Mouse (Mus musculus): ENCODE measurements at regions not wholly inside any gene's neighbourhood (a gene's known extent, or its start where the extent isn't known, plus 50 kb on each side); places are given as distances from the start of the nearest gene placed in this dataset.

GRCm38 (mm10) chr11:40624126-40624778, 70.8 kb downstream of the Mat2b start:
- no peak for DNase-seq (ENCODE audit: low spot score in 2 of 2)

- DNase-seq (ENCODE audit: low spot score in 2 of 2): no peak
Measured at GRCm38 (mm10) chr11:40620036-40620435, 75.0 kb downstream of the Mat2b start.

GRCm38 (mm10) chr11:40603008-40603407, 92.0 kb downstream of the Mat2b start:
- no peak for DNase-seq (ENCODE audit: low spot score in 2 of 2)

GRCm38 (mm10) chr11:40601572-40601909, 93.5 kb downstream of the Mat2b start:
- DNase-seq (ENCODE audit: low spot score in 2 of 2): peak; percentile 40 to 48

GRCm38 (mm10) chr11:40600773-40601571, 94.0 kb downstream of the Mat2b start:
- DNase-seq (ENCODE audit: low spot score in 2 of 2): no peak

GRCm38 (mm10) chr11:40599956-40600772, 94.8 kb downstream of the Mat2b start:
- DNase-seq (ENCODE audit: low spot score in 2 of 2): no peak

- no peak for DNase-seq (ENCODE audit: low spot score in 2 of 2)
Measured at GRCm38 (mm10) chr11:40596347-40596746, 98.7 kb downstream of the Mat2b start.

- DNase-seq (ENCODE audit: low spot score in 2 of 2): no peak
Measured at GRCm38 (mm10) chr11:40592056-40592455, 102.9 kb downstream of the Mat2b start.

- no peak for DNase-seq (ENCODE audit: low spot score in 2 of 2)
Measured at GRCm38 (mm10) chr11:40573758-40574139, 121.3 kb downstream of the Mat2b start.

- peak in 1 of 2 experiments; percentile 43 for DNase-seq (ENCODE audit: low spot score in 2 of 2)
Measured at GRCm38 (mm10) chr11:40572953-40573757, 121.8 kb downstream of the Mat2b start.

GRCm38 (mm10) chr11:40562866-40563265, 132.1 kb downstream of the Mat2b start:
- DNase-seq (ENCODE audit: low spot score in 2 of 2): no peak

GRCm38 (mm10) chr11:40561983-40562382, 133.0 kb downstream of the Mat2b start:
- no peak for DNase-seq (ENCODE audit: low spot score in 2 of 2)

GRCm38 (mm10) chr11:40561400-40561799, 133.6 kb downstream of the Mat2b start:
- DNase-seq (ENCODE audit: low spot score in 2 of 2): no peak

GRCm38 (mm10) chr11:40558486-40558885, 136.5 kb downstream of the Mat2b start:
- no peak for DNase-seq (ENCODE audit: low spot score in 2 of 2)

- peak in 1 of 2 experiments; percentile 40 for DNase-seq (ENCODE audit: low spot score in 2 of 2)
Measured at GRCm38 (mm10) chr11:40554867-40555794, 139.9 kb downstream of the Mat2b start.

- DNase-seq (ENCODE audit: low spot score in 2 of 2): peak; percentile 64 to 68
Measured at GRCm38 (mm10) chr11:40552054-40552453, 142.9 kb downstream of the Mat2b start.

GRCm38 (mm10) chr11:40546596-40546995, 148.4 kb downstream of the Mat2b start:
- no peak for DNase-seq (ENCODE audit: low spot score in 2 of 2)

- DNase-seq (ENCODE audit: low spot score in 2 of 2): no peak
Measured at GRCm38 (mm10) chr11:40545537-40545936, 149.5 kb downstream of the Mat2b start.

- DNase-seq (ENCODE audit: low spot score in 2 of 2): no peak
Measured at GRCm38 (mm10) chr11:40540229-40540628, 154.8 kb downstream of the Mat2b start.

GRCm38 (mm10) chr11:40539776-40540175, 155.2 kb downstream of the Mat2b start:
- DNase-seq (ENCODE audit: low spot score in 2 of 2): no peak
